Mouse (Mus musculus): ENCODE measurements around the gene Mrpl30.

- TF ChIP-seq GATA1 (IDR thresholded peaks at IDR 0.05; ENCODE audit: borderline replicate concordance, low read length) (no peak), FLI1 (IDR thresholded peaks at IDR 0.05; ENCODE audit: low read length) (no peak)
Measured at GRCm38 (mm10) chr1:37931806-37932205, 41.5 kb downstream of the Mrpl30 start.

Measured in megakaryocyte, embryonic 14.5 days (primary cell).